Mouse (Mus musculus): ENCODE measurements around the gene Nrip2.

Nrip2 gene

DNA sequence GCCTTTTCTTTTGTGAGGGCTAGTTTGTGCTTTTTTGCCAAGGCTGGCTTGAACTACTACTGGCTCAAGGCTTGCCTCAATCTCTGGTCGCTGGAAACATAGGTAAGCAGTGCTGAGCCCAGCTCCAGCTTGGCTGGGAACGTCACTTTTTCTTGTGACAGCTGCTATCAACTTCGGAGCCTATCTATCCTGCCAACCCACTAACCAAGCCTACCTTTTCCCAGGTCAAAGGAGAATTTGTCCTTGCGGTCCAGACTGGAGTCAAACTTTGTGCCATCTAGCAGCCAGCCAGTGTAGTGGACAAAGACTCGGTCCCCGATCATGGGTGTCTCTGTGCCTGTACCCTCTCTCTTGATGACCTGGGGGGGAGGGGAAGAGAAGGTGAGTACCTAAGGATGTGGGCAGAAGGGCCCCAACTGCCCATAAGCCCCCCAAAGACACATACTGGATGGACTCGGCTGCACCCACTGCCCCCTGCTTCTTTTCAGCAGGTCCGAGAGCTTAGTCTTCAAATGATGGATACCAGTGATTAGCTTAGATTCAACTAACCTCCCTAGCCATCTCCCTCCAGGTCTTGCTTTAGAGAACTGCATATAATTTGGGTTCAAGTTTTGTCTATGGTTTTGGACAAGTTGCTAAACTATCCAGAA lies 37.4 kb downstream of the Nrip2 start:
- no peak for DNase-seq (ENCODE audit: extremely low read depth, insufficient read length, low spot score)

DNA sequence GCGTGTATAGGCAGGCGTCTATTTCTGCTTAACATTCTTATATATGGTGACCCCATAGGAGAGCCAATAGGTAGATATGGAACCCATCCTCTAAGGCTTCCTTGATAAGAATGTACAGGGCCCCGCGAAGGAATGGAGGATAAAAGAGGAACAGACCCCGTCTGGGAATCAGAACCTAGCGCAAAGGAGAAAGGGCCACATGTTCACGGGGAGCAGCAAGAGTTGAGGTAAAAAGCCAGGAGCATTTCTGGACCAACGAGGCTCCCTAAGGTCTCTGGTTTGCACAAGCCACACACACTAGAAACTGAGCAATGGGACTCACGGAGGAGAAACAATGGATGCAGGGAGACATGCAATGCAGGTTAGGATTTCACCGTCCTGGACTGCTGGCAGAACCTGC lies 38.2 kb downstream of the Nrip2 start:
- DNase-seq (ENCODE audit: extremely low read depth, insufficient read length, low spot score): no peak

DNA sequence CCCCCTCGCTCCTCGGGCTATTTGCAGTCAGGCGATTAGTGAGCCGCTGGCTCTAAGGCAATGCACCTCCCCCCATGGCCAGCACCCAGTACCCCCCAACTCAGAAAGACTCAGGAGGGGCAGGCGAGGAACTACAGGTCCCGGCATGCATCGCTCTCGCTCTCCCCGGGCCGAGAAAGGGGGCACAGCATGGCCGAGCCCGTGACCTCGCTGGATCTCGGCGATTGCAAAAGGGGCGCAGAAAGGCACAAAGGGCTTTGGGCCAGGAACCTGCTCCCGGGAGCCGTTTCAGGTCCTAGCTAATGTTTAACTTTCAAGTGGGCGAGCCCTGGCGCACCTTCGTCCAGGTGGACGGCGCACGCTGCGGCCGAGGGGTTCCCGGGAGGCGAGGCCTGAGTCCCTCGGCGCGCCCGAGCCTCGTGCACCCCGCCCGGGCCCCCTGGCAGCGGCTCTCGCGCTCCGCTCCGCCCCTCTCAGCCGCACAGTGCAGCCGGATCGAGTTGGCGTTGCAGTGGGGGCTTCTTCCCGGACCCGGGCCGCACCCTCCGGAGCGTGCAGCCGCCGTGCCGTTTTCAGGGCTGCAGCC lies 38.7 kb downstream of the Nrip2 start:
- peak; percentile 75 for DNase-seq (ENCODE audit: extremely low read depth, insufficient read length, low spot score)

DNA sequence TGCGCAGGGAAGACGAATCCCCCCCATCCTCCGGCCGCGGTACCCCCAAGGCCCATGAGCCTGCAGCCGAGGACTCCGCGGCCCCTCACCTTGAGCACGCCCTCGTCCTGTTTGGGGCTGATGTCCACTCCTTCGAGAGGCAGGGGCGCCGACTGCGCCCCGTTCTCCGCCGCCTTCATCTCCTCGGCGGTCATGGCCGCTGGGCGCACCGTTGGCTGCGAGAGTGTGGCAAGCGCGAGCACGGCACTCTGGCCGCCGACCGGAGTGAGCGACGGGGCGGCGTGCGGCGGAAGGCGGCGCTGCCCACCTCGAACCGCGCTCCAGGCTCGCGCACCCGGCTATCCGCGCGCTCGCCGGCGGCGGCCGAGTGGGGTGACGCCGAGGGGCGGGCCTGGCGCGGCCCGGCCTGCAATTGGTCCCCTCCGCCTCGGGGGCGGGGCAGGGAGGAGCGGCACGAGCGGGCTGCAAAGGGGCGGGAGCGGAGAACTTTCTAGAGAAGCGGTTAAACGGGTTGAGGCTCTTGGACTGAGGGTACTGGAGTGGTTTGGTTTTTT lies 39.3 kb downstream of the Nrip2 start, which contains the start of gene Fkbp4:
Gene Fkbp4 (minus strand): TSS at position 361 of the 554 bp plus-strand sequence.
- peak; percentile 95 for DNase-seq (ENCODE audit: extremely low read depth, insufficient read length, low spot score)

DNA sequence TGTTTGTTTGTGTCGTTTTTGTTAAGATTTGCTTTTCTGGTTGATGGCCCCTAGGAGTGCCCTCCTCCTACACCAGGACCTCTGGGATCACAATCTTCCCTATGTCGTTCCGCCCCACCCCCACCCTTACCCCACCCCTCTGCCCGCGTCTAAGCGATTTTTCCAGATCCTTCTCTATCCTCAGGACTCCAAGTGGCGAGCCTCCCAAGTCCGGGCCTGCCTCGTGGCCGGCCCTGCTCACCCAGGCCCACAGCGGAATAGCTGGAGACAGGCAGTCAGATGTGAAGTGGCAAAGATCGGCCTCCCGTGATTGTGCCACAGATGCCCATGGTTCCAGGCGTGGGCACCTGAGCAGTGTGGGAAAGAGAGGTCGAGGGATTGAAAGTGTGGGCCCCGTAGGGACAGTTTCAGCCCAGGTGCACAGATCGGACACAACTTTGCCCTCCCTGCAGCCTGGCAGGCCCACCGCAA lies 39.8 kb downstream of the Nrip2 start:
- no peak for DNase-seq (ENCODE audit: extremely low read depth, insufficient read length, low spot score)

DNA sequence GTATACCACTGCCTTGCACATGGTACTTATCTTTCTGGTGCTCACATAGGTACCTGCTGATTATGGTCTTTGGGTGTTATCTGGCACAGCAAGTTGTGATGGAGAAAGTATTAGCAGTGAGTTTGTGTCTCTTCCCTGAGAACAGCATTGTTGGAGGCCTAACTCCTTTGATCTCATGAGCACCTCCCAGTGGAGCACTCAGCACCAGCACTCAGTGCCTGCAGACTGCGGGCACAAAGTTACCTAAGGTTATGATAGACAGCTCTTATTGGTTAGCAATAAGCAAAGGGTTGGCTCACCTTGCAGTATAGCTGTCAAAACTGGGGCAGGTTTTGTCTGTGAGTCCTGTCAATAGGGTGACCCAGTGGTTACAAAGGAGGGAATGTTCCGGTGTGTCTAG lies 41.1 kb downstream of the Nrip2 start:
- DNase-seq (ENCODE audit: extremely low read depth, insufficient read length, low spot score): no peak

DNA sequence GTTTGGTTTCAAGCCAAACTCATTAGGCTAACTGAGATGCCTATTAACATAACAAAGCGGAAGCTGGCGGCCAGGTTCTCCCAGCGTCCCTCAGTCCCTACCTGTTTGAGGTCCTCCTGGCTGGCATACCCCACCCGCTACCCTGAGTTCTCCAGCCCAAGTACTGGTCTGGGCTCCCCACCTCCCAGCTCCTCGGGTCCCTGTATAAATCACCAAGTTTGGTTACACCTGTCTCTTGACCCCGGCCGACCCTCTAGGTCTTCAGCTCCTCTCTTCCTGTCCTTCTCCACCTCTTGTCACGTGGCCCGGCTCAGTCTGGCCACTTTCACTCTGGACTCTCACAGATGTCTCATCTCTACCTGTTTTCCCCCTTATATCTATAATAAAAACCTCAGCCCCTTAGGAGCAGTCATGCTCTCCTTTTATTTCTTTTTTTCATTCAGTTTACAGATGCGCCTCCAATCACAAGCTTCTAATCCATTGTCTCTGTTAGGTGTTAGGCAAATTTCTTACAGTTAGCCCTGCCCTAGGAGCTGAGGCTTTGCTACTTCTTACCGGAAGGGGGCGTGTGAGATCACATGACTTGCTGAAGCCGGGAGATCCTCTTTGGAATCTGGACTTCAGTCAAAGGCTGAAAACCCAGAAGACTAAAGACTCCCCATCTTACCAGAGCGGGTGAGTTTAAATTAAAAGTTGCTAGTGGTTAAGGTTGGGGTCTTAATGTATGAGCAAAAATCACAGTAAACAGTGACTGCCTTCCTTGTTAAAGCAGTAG lies 46.9 kb downstream of the Nrip2 start:
- DNase-seq (ENCODE audit: extremely low read depth, insufficient read length, low spot score): no peak

DNA sequence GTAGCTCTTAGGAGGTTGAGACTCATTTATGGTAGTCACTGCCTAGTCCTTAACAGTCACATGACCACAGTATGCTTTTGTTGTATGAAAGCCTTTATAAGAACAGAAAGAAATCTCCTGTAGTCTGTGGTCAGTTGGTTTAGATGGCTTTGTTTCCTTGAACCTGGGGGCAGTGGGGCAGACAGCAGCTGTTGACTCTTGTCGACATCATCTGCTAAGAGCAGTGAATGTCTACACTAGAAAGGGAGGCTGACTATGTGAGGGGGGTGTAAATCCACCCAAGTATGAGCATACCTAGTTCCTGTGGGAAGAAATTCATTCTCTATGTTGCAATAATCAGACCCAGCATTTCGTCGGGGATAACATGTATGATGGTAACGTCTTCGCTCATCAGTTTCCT lies 48.0 kb downstream of the Nrip2 start:
- DNase-seq (ENCODE audit: extremely low read depth, insufficient read length, low spot score): no peak

DNA sequence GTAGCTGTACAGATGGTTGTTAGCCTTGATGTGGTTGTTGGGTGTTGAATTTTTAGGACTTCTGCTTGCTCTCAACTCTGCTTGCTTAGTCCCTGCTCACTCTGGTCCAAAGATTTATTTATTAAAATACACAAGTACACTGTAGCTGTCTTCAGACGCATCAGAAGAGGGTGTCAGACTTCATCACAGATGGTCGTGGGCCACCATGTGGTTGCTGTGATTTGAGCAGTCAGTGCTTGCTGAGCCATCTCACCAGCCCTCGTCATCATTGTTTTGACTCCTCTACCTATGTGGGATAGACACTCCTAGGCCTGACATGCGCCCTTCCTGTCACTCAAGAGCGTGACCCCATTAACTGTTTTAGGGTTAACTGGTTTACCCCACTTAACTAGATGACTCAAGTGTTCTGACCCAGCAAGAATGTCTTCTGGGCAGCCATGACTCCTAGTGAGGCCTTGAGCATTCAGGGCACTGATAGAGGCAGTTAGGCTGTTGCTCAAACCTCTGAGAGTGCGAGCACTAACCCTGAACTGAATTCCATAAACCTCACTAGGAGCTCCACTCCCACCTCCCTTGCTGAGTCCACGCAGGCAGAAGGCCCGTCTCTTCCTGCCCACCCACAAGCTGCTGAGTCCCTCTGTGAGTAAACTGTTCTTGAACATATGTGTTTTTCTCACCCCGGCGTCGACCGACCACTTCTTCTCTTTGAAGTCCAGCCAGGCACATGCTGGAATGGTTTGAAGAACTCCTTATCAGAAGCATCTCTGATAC lies 56.9 kb downstream of the Nrip2 start:
- no peak for DNase-seq (ENCODE audit: extremely low read depth, insufficient read length, low spot score)

DNA sequence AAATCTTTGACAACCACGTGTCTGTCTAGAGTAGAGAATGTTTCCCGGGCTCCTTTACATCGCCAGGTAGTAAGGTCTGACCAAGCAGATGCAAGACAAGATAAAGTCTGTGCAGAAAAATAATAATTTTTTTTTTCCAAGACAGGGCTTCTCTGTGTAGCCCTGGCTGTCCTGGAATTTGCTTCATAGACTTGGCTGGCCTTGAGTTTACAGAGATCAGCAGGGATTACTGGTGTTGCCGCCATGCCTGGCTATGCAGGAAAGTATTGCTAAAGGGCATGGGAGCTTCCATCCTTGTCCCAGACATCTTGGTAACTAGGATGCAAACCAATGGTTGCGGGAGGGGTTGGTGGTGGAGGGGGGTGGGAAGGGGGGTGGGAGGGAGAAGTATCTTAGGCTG lies 58.1 kb downstream of the Nrip2 start:
- no peak for DNase-seq (ENCODE audit: extremely low read depth, insufficient read length, low spot score)

DNA sequence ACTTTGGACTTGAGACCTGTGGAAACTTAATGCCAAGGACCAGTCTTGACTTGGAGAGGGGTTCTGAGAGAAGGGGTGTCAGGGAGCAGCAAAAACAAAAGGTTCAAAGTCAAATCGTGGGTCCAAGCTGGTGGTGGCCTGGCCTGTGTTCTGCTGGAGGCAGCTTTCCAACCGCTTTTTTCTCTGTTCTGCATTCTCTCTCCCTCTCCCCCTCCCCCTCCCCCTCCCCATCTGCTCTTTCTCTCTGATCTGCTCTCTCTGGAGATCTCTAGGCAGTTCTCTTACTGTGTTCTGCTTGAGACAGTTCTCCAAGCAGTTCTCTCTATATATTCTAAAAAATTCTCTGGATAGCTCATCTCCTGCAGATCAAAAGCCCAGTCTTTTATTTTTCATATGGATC lies 61.2 kb downstream of the Nrip2 start:
- no peak for DNase-seq (ENCODE audit: extremely low read depth, insufficient read length, low spot score)

DNA sequence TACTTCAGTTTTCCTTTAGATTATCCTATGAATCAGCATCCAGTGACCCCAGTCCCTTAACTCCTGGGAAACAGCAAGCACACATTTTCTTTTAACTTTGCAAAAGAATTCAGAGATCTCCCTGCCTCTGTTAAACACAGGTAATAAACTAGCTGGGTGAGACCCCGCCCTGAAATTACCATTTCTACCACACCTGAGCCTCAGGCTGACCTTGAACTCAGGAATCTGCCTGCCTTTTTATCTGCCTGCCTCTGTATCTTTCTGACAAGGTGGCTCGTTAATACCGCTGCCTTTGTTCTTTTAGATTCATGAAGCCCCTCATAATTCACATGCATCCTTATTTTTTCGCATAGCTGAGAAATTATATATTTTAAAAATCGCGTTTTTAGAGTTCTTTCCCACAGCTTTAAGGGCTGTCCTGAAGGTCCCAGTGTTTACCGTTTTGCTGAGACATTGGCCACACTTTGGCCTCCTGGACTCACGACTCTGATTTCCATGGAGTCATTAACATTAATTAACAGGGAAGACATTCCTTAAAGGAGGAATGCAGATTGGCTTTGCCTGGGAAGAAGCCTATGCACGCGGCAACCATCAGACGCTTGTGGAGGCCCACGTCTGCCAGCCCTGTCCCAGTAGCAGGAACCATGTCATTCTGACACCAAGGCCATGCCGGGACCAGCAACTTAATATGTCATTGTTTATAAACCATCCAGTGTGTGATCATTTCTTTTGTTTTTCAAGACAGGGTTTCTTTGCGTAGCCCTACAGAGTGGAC lies 61.8 kb downstream of the Nrip2 start:
- no peak for DNase-seq (ENCODE audit: extremely low read depth, insufficient read length, low spot score)

DNA sequence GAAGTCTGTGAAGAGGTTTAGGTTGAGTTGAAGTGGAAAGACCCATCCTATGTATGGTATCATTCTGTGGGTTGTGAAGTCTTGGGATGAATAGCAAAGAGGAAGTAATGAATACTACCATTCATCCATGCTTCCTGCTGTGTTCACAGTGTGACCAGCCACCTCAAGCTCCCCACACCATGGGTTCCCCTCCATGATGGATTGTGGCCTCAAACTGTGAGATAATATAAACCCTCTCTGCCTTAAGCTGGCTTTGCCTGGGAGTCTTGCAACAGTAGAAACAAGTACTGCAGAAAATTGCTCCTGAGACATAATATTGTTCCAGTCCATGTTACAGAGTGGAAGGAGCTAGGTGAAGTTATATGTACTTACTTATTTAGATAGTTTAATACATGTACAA lies 62.5 kb downstream of the Nrip2 start:
- DNase-seq (ENCODE audit: extremely low read depth, insufficient read length, low spot score): no peak

DNA sequence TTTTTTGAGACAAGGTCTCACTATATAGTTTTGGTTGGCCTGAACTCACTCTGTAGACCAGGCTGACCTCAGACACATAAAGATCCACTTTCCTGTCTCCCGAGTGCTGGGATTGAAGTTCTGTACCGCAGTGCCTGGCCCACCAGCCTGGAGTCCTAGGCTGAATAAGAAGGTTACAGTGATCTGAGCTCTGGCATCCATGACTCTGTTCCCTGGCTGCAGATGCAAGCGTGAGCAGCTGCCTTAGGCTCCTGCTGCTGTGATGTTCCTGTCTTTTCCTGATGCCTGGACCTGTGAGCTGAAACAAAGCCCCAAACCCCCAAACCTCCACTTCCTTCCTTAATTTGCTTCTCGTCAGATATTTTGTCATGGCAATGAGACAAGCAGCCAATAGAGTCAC lies 65.9 kb downstream of the Nrip2 start:
- no peak for DNase-seq (ENCODE audit: extremely low read depth, insufficient read length, low spot score)
